Mouse (Mus musculus): ENCODE data around the gene Sdk2.

Sdk2 gene

GRCm38 (mm10) chr11:114066951-114067762 is at the start of gene Sdk2:
TSS of gene Sdk2 (minus strand) at chr11:114067046.
- no peak for DNase-seq (ENCODE audit: extremely low read depth, low read depth)

- DNase-seq (ENCODE audit: extremely low read depth, low read depth), result no peak
These were observed 48.2 kb upstream of the Sdk2 start for GRCm38 (mm10) chr11:114115077-114115476.

GRCm38 (mm10) chr11:114114674-114115073 is 47.8 kb upstream of the Sdk2 start:
- DNase-seq (ENCODE audit: extremely low read depth, low read depth), result no peak

DNA sequence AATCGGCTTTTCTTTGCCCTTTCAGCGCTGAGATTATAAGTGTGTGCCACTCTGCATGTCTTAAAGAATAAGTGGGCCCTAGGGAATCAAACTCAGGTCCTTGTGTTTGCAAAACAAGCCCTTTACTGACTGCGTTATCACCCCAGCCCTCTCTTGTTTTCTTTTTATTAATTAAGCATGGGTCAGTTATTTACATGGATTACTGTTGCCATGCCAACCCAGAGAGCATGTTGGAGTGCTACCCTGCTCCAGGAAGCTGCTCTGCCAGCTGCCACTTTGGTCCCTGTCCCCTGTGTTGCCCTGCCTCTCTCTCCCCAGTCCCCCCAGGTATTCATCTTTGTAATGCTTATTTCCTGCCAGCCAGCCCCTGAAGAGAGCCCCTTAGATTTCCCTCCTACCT is 44.0 kb upstream of the Sdk2 start:
- no peak for DNase-seq (ENCODE audit: extremely low read depth, low read depth)

GRCm38 (mm10) chr11:114093636-114094035 is 26.8 kb upstream of the Sdk2 start:
- DNase-seq (ENCODE audit: extremely low read depth, low read depth), result no peak

DNA sequence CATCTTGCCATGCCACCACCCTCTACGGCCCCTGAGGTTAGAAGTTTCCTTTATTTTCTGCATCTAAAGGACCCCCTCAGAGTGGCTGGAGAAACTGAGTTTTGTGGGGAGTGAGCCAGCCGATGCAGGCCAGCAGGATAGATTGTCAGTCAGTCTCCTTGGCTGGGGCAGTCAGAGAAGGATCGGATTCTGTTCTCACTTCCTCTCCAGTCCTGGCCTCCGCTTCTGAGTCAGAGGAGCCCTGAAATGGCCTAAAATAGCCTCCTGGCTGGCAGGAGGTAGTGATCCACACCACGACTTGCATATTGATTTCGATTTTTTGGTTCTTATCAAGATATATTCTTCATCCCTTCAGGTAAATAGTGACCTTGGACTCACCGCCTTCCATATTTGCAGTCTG is 26.3 kb upstream of the Sdk2 start:
- no peak for DNase-seq (ENCODE audit: extremely low read depth, low read depth)

GRCm38 (mm10) chr11:114080606-114081005 is 13.8 kb upstream of the Sdk2 start:
- no peak for DNase-seq (ENCODE audit: extremely low read depth, low read depth)

DNA sequence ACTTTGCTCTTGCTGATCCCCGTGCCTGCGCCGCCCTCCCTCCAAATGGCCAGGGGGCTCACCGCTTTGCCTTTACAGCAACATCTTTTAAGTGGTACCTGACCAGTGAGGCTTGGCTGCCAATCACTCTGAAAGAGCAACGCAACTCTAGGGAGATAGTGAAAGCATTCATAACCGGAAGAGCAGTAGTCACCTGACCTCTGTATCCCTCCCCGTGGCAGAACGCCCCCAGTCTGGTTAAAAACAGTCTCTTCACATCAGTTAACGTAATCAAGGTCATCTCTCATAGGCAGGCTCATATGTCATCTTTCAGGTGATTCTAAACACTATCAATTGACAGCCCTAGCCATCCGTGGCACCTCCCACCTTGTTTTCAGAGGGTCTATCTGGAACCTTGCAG is 5.8 kb upstream of the Sdk2 start:
- no peak for DNase-seq (ENCODE audit: extremely low read depth, low read depth)

- DNase-seq (ENCODE audit: extremely low read depth, low read depth), result no peak
These were observed 5.2 kb upstream of the Sdk2 start for GRCm38 (mm10) chr11:114071998-114072397.

- no peak for DNase-seq (ENCODE audit: extremely low read depth, low read depth)
These were observed 4.0 kb upstream of the Sdk2 start for GRCm38 (mm10) chr11:114070881-114071280.

GRCm38 (mm10) chr11:114070131-114070530 is 3.3 kb upstream of the Sdk2 start:
- DNase-seq (ENCODE audit: extremely low read depth, low read depth), result no peak

DNA sequence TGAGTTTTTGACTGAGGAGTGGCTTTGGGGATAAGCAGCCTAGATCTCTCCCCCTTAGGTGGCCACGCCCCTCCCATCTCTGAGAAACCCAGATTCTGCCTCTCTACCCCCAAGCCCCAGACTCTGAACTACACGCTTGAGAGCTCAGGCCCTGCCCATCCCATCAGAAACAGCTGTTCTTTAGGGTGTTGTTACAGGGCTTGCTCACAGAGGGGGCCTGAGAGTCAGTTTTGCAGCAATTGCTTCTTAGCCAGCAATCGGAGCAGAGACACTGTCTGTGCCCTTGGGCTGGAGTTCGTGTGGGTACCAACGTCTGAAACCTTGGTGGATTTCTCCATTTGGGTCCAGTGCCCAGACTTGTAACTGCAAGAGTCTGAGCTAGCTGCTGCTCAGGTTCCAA is 1.5 kb upstream of the Sdk2 start:
- DNase-seq (ENCODE audit: extremely low read depth, low read depth), result no peak

- no peak for DNase-seq (ENCODE audit: extremely low read depth, low read depth)
These were observed 522 bp downstream of the Sdk2 start for GRCm38 (mm10) chr11:114066098-114066950.

DNA sequence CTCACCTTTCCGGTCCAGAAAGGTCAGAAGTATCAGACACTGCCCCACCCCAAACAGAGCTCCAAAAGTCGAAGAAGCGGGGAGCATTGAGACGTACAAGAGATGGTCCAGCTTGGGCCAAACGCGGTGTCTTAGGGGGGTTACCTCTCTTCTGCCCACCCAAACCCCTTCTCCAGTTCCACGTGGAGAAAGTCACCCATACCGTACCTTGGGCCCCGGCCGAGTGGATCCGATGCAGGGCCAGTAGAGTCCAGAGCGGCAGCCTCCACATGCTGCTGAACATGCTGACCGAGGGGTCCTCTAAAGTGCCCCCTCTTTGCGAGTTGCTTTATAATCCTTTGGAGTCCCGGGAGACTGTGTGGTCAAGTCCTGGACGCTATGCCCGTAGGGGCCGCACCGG is 1.2 kb downstream of the Sdk2 start:
- no peak for DNase-seq (ENCODE audit: extremely low read depth, low read depth)

DNA sequence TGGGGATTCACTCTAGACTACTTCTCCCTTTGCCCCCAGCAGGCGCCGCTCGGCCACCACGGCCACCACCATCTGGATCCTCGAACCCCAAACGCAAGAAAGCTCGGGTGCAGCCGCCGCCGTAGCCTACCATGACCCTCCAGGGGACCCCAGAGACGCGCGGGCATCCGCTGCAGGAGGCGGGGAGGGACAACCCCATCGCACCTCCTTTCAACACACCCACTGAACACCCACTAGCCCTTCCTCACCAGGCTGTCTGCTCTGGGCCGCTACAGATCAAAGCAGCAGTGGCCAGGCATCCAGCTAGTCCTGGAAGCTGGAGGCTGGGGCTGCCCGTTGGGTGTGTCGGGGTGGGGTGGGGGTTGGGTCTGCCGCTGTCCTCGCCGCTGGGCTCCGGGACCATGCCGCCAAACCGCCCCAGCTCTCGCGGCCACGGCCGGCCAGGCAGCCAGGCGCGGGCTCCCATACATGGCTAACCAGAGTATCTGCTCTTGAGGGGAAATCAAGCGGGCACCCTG is 1.9 kb downstream of the Sdk2 start:
- DNase-seq (ENCODE audit: extremely low read depth, low read depth), result no peak

- DNase-seq (ENCODE audit: extremely low read depth, low read depth), result no peak
These were observed 4.9 kb downstream of the Sdk2 start for GRCm38 (mm10) chr11:114061946-114062345.

DNA sequence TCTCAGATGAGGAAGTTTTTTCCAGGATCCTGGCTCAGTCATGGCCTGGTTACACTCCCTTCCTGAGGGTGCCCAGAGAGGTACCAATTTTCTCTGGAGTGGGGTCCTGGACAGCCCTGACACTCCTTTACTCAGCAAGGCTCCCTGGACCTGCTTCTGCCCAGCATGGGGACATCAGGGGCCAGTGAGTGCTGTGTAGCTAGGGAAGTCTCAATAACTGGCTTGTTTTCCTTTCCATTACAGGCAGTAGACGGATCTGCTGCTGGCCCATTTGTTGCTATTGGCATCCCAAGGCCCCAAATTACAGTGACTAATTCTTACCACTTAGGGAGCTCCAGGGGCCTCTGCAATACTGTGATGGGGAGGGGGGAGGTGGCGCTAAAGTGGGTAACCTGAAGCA is 5.6 kb downstream of the Sdk2 start:
- DNase-seq (ENCODE audit: extremely low read depth, low read depth), result no peak

- DNase-seq (ENCODE audit: extremely low read depth, low read depth), result no peak
These were observed 10.5 kb downstream of the Sdk2 start for GRCm38 (mm10) chr11:114056351-114056750.

DNA sequence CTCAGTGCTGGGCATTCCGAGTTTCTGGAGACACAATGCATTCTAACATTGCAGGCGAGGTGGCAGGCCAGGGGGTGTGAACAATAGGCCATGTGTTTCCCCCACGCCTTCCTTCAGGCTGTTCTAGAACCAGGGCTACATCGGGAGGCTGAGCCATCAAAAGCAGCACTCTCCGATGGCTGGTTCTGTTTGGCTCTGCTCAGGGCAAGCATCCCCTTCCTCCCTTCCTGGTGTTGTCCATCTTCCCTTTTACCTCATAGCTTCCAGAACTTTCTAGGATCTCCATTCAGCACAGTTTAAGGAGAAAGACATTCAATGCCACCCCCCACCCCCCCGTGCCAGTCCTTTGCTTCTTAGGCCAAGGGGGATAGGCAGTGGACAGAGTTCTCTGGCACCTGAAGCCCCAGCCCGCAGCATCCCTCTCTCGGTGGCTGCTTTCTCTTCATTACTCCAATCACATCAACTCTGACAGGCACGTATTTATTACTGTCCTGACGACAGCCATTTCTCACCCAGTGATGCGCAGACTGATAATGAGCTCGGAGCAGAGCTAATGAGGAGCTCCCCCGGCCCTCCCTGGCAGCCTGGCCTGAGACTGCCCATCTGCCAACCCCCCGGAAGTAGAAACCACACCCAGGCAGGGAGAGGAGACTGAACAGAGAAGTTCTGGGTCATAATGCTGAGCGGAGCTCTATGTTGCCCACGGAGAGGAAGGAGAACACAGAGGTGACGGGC is 12.1 kb downstream of the Sdk2 start:
- DNase-seq (ENCODE audit: extremely low read depth, low read depth), result no peak

DNA sequence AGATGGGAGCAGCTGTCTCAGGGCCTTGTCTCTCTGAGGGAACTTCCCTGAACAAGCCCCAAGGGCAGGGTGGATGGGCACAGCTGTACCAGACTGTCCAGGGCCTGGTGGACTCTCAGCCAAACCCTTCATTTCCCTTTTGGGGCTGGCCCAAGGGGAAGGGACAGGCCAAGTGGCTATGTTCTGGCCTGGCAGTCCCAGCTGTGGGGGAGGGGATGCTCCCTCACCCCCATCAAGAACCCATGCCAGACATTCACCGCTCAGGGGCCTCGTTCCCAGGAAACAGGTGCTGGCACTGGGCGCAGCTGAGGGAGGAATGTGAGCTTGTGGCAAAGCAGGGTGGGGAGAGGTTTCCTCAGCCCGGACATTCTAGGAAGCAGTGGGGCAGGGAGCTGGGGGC is 15.5 kb downstream of the Sdk2 start:
- no peak for DNase-seq (ENCODE audit: extremely low read depth, low read depth)

DNA sequence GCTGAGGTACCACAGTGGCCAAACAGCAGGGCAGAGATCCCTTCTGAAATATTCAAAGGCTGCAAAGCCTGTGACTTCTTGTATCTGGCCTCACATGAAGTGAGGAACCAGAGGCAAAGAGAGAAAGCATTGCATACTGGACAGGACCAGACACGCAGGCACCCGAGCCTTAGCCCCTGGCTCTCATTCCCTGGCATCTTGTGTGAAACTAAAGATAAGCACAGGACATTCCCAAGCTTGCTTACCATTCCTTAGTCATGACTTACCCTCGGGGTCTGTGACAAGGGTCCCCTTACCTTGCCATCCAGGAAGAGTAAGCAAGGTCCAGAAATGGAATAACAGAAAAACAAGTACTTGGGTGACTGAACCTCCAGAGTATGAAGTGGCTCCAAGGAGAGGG is 16.3 kb downstream of the Sdk2 start:
- DNase-seq (ENCODE audit: extremely low read depth, low read depth), result no peak

- no peak for DNase-seq (ENCODE audit: extremely low read depth, low read depth)
These were observed 18.9 kb downstream of the Sdk2 start for GRCm38 (mm10) chr11:114047887-114048331.
